Mouse (Mus musculus): ENCODE data around the gene Akap2.

The Akap2 gene

DNA sequence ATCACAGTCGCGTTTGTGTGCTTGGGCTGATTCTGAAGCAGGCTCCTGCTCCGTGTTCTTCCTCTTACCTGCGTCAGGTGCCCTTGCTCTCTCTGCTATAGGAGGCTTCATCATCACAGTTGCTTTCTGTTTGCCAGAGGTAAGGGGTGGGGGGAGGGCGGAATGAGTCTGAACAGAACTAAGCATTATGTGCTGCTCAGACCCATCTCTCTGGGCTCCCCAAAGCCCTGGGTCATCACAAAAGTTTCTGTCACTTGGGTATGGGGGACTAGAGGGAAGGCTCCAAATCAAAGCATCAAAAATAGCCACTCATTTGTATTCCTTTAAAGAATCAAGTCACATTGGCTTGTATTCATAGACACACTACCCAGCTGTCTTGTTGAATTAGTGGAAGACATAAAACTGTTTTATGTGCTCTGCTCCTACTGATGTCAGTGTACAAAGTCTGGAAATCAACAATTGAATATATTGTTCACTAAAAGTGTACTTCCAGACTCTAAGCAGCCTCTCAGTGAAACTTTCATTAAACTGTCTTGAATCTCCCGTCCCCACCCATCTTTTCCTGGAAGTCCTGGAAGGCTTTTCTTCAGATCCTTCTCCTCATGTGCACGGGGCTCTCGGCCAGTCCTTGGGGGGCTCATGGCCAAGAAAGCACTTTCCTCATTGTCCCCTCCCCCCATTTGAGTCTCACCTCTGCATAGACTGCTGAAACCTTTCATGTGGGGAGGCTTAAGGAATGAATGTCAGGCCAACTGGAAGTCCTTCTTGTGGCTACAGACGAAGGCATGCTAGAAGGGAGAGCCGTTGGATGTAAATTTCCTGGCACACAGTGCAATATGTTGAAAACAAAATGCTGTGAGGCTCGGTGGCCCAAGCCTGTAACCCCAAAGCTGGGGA lies 13.6 kb upstream of the Akap2 start:
- no peak for DNase-seq (ENCODE audit: low spot score)

GRCm38 (mm10) chr4:57704575-57704974 lies 12.9 kb upstream of the Akap2 start:
- no peak for DNase-seq (ENCODE audit: low spot score)

DNA sequence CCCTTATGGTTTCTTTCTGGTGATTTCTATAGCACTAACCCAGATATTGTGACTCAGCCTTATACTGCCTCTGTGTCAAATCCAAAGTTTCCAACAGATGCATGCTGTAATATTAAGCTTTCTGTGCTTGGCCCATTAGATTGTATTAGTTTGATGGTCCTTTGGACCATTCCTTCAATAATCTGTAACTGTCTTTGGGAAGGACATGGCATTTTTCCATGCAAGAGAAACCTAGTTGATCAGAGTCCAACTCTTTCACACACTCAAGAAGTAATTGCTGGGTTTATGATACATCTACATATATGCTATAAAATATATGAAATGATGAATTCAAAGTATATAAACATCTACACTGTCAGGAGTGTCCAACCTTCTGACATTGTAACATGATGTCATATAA lies 1.6 kb upstream of the Akap2 start:
- DNase-seq (ENCODE audit: low spot score), result no peak

DNA sequence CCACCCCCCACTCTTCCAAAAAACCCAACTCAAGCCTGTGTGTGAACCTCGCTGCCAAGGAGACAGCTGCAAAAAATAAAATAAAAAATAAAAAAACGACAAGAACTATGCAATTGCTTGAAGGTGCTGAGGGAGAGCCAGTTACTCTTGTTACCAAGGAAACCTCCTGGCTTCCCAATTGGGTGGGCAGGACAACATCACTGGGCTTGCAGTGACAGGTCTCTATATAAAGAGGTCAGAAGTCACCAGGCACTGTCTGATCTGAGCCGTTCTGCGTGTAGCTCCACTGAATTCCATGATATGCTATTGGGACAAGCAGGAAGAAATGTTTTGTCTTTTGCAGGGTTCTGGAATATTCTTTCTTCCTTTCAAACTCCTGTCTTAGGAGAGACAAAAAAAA lies 722 bp upstream of the Akap2 start:
- DNase-seq (ENCODE audit: low spot score), result peak; percentile 66

GRCm38 (mm10) chr4:57719370-57719769 lies 1.9 kb downstream of the Akap2 start:
- DNase-seq (ENCODE audit: low spot score), result no peak

DNA sequence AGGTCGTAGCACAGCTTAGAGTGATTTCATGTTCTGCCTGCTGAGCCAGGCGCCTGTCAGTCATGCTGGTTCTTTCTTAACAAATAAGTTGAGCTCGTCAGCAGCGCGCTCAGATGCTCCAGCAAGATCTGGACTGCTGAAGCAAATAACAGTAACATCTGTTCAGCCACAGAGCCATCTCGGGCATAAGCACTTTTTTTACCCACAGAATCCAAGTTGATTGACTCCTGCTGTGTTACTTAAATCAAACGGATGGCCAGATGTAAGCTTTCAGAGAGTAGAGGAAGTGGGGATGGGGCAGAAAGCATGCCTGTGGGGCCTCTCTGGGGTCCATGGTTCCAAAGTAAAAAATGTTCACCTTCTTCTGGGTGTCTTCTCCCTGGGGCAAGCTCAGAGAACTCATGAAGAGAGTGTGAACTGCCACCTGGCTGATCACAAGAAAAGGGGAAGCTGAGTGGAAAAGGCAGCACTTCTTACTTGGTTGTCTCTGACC lies 3.5 kb downstream of the Akap2 start:
- peak; percentile 63 for DNase-seq (ENCODE audit: low spot score)

DNA sequence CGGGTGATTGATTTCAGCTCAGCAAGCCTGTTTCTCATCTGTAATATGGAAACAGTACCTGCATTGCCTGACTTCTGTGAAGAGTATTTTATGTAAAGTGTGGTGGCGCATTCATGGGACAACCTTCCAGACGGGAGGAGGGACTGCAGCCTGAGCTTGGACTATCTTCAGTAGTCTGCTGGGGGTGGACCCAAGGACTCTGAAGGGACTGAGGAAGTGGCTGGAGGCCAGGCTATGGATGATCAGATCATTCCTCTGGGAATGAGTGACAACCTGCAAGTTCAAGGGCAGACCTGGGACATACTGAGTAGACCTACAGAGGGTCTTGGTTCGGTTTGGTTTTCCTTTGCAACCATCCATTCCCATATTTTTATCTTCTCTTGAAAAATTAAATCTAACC lies 4.8 kb downstream of the Akap2 start:
- no peak for DNase-seq (ENCODE audit: low spot score)

- DNase-seq (ENCODE audit: low spot score), result peak; percentile 47
Observed at GRCm38 (mm10) chr4:57723659-57724058, 6.2 kb downstream of the Akap2 start.

DNA sequence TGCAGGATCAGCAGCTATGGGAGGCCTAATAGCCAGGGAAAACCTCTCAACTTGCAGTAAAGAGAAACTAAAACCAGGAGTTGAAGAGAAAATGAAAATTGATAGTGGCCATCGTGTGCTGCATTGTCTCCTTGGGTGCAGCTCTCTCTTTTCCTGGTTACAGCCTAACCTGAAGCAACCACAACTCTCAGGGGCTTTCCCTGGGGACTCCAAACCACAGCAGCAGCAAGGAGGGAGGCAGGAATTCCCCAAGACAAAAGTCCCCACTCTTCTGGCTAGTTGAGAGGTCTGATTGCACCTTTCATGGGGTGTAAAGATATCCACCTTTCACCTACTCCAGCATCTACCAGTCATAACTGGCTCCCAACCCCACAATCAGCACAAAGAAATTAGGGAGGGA lies 8.1 kb downstream of the Akap2 start:
- no peak for DNase-seq (ENCODE audit: low spot score)

- DNase-seq (ENCODE audit: low spot score), result no peak
Observed at GRCm38 (mm10) chr4:57728611-57729183, 11.2 kb downstream of the Akap2 start.

DNA sequence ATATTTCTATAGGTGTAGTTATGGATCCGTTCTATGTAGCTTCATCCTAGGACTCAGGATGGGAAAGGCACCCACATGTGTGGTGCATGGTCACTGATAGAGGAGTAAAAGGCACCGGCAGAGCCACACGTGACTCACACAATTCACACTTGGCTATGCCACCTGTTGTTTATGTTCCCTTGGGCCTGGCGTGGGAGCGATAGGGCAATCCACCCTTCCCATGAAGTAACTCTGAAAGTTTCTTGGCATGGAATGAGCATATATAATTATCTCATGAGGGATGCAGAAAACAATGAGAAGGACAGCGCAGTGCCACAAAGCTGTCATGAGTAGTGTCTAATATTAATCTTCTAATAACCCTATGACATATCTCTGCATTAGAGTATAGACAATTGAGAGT lies 12.6 kb downstream of the Akap2 start:
- no peak for DNase-seq (ENCODE audit: low spot score)

DNA sequence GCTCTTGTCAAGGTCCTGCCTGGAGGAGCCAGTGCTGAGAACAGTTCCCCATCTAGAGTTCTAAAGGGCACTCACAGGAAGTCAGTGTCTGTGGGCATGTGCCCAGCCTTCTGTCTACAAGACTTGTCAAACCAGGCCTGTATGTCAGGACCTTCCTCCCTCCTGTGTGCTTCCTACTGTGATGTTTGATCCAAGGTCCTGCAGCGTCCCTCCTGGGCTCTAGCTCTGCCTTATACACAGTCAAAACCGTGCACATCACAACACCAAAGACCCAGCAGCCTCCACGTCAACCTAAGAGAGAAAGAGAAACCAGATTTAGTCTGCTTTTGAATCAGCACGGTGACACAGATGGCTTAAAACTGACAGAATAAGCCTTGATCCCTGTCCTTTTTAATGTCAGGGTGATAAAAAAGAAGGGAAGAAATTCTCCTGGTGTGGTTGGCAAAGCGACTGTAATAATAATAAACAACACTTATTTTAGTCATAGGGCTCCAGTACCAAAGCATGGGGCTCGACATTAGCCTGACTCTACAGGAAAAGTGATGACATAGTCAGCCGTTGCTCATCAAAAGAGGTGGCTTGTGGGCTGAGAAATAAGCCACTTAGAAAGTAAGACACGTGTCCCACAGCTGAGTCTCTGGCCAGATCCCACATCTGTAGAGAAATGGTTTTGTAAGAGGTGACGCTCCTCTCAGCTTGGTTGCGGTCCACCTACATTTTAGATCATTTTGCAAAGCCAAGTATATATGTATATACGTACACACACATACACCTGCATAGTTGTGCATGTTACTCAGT lies 13.5 kb downstream of the Akap2 start:
- DNase-seq (ENCODE audit: low spot score), result no peak

GRCm38 (mm10) chr4:57732351-57732750 lies 14.9 kb downstream of the Akap2 start:
- no peak for DNase-seq (ENCODE audit: low spot score)

- no peak for DNase-seq (ENCODE audit: low spot score)
Observed at GRCm38 (mm10) chr4:57733445-57733844, 16.0 kb downstream of the Akap2 start.

GRCm38 (mm10) chr4:57735426-57735825 lies 18.0 kb downstream of the Akap2 start:
- DNase-seq (ENCODE audit: low spot score), result no peak

GRCm38 (mm10) chr4:57738856-57739552 lies 21.5 kb downstream of the Akap2 start:
- DNase-seq (ENCODE audit: low spot score), result peak; percentile 42

GRCm38 (mm10) chr4:57743325-57743929 lies 26.0 kb downstream of the Akap2 start:
- DNase-seq (ENCODE audit: low spot score), result no peak

DNA sequence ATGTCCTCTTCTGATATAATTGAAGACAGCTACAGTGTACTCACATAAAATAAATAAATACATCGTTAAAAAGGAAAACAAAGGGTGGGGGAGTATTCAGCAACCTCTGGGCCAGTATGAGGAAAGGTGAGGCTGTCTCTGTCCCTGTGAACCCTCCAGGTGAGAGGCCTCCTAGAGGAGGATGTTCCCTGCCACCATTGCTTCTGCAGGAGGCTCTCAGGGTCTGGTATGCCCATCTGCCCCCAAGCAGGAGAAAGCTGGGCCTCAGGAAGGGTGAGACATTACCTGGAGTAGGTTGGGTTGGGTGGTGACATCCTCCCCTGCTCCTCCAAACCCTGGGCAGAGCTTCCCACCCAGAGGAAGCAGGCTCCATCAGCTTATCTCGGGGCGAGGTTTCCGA lies 33.2 kb downstream of the Akap2 start:
- DNase-seq (ENCODE audit: low spot score), result no peak

DNA sequence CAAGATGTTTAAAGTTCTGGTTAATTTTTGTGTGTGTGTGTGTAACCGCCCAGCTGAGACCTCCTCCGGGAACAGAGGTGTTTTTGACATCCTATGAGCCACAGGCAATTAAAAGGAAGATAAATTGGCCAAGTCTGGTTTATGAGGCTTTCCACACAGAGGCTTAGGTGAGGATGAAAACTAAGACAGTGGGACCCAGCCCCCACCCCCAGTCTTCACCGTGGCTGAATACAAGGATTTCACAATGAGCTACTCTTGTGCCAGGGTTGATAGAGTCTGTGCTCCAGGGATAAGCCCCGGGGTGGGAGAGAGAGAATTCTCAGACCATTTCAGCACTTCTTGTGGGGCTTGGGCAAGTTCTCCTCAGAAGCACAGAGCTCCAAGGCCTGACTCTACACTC lies 33.6 kb downstream of the Akap2 start:
- no peak for DNase-seq (ENCODE audit: low spot score)

GRCm38 (mm10) chr4:57751566-57751965 lies 34.1 kb downstream of the Akap2 start:
- DNase-seq (ENCODE audit: low spot score), result no peak

DNA sequence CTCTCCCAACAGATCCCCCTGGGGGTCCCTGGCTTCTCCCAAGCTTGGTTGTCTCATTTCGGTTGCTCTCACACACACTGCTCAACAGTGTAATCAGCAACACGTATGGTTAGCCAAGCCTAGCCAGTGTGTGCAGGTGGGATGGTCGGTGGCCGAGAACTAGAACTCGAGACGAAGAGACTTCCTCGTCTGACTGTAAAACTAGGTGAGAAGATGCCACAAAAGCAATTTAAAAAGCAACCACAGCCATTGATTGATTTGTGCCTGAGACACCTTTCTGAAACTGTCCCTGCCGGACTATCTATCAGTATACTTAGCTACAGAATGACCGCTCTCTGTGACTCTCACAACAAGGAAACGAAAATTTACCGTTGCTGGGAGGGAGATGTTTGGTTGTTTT lies 37.6 kb downstream of the Akap2 start:
- no peak for DNase-seq (ENCODE audit: low spot score)

DNA sequence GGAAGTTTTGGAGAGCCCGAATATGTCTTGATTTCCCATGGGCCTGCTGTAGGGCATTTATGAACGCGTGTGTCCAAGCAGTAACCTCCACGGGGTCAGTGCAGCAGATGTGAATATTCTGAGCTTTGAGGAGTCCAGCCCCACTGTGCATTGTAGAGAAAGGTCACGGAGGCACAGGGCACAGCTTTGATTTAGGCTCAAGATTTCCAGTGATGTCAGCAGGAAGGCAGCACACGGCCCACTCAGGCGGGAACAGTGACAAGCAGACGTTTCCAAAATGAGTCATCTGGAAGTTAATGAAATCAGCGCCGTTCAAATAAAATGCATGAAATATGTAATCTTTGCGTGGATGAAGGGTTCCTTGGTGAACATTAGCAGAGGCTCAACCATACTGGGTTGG lies 40.5 kb downstream of the Akap2 start:
- peak; percentile 47 for DNase-seq (ENCODE audit: low spot score)
